Mouse (Mus musculus): Measurements from ENCODE around the gene Myo9b.
A peak's percentile ranks its signal among the peaks of the same experiment; 100 is the strongest.
"Not testable (repeated sequence)": the region's sequence is repeated elsewhere in the genome, so short reads cannot be mapped to it uniquely, and the experiment has no call there.

Myo9b gene

GRCm38 (mm10) chr8:71272286-71273150 lies at the start of gene Myo9b, which contains the start of gene Haus8:
Gene Myo9b, plus strand, starts transcription at chr8:71272714.
Gene Haus8, minus strand, starts transcription at chr8:71272934.
- peak; percentile 88 to 94 for DNase-seq (ENCODE audit: low spot score in 2 of 2)

GRCm38 (mm10) chr8:71224560-71224959 lies 48.0 kb upstream of the Myo9b start:
- DNase-seq (ENCODE audit: low spot score in 2 of 2): no peak

GRCm38 (mm10) chr8:71242757-71243156 lies 29.8 kb upstream of the Myo9b start:
- no peak for DNase-seq (ENCODE audit: low spot score in 2 of 2)

GRCm38 (mm10) chr8:71248203-71248602 lies 24.3 kb upstream of the Myo9b start:
- no peak for DNase-seq (ENCODE audit: low spot score in 2 of 2)

DNA sequence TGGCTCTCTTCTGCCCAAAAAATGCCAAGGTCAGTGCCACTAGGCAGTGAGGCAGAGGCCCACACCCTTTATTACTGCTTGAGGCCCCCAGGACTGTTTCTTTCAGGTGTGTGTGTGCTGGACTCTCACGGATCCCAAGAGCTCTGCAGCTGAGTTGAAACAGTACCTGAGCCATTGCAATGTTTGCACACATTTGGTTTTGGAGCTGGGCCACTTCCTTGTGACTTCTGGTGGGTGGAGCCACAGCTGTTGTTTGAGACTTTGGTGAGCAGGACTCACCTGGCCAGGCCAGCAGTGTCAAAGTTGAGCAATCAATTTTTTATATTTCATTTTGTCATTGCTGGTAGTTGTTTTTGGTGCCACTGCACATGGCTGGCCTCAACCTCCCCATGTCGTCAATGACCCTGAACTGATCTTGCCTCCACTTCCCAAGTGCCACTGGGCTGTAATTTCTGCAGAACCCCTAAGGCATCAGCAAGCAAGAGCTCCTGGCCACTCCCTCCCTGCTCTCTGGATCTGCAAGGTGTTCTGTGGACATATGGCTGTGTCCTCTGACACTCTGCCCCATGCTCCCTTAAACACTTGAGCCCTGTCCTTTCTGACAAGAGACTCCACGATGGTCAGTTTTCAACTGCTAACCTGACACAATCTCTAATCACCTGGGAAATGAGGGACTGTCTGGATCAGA lies 15.8 kb upstream of the Myo9b start:
- no peak for DNase-seq (ENCODE audit: low spot score in 2 of 2)

DNA sequence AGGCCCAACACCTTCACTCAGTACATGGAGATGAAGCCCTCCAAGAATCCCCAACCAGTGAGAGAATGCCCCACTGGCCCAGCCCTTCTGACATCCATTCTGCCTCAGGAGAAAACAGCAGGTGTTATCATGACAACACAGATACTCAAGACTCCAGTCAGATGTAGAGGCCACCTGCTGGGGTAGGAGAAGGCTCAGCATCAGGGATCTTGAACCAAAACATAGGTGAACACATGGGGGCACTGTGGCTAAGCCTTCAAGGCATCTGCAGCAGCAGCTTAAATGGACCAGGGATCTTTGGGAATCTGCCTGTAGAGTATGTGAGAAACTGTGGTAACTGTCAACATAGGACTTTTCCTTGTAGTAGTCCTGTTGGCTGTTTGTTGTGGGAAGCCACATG lies 11.3 kb upstream of the Myo9b start:
- no peak for DNase-seq (ENCODE audit: low spot score in 2 of 2)

- DNase-seq (ENCODE audit: low spot score in 2 of 2): no peak
Measured at GRCm38 (mm10) chr8:71267690-71268089, 4.8 kb upstream of the Myo9b start.

GRCm38 (mm10) chr8:71268286-71268685 lies 4.2 kb upstream of the Myo9b start:
- not testable (repeated sequence) for DNase-seq (ENCODE audit: low spot score in 2 of 2)

DNA sequence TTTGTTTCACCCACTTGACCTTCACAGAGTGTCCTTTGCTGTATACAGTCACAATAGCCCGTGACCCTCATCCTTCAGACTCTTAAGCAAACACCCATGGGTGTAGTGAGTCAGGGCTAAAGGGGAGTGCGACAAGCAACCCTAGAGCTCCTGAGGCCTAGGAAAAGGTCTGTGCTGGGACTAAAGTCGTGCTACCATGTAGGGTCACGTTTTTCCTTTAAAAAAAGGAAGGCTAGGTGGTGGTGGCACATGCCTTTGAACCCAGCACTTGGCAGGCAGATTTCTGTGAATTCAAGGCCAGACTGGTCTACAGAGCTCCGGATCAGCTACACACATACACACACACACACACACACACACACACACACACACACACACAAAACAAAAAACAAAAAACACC lies 884 bp upstream of the Myo9b start:
- DNase-seq (ENCODE audit: low spot score in 2 of 2): no peak

DNA sequence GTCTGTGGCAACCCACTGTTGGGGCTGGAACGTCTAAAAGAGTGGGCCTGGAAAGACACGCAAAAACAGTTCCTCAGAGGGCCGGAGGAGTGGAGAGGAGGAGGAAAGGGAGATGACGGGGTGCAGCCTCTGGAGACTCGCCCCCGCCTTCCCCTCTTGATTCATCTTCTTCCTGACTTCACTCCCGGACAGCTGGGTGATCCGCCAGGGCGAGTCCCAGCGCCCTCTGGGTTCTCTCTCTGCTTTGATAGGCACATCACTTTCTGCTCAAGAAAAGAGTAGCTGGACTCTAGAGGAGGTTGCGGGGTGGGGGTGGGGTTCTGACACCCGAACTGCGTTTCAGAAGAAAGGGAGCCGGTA lies 617 bp downstream of the Myo9b start:
- peak in 1 of 2 experiments; percentile 21 for DNase-seq (ENCODE audit: low spot score in 2 of 2)

GRCm38 (mm10) chr8:71274478-71274877 lies 2.0 kb downstream of the Myo9b start:
- no peak for DNase-seq (ENCODE audit: low spot score in 2 of 2)

- no peak for DNase-seq (ENCODE audit: low spot score in 2 of 2)
Measured at GRCm38 (mm10) chr8:71276166-71276565, 3.7 kb downstream of the Myo9b start.

- DNase-seq (ENCODE audit: low spot score in 2 of 2): not testable (repeated sequence)
Measured at GRCm38 (mm10) chr8:71279409-71279808, 6.9 kb downstream of the Myo9b start.

- DNase-seq (ENCODE audit: low spot score in 2 of 2): not testable (repeated sequence)
Measured at GRCm38 (mm10) chr8:71281731-71282130, 9.2 kb downstream of the Myo9b start.

GRCm38 (mm10) chr8:71282621-71283020 lies 10.1 kb downstream of the Myo9b start:
- DNase-seq (ENCODE audit: low spot score in 2 of 2): no peak

GRCm38 (mm10) chr8:71286223-71286622 lies 13.7 kb downstream of the Myo9b start:
- DNase-seq (ENCODE audit: low spot score in 2 of 2): not testable (repeated sequence)

- no peak for DNase-seq (ENCODE audit: low spot score in 2 of 2)
Measured at GRCm38 (mm10) chr8:71288441-71288949, 16.0 kb downstream of the Myo9b start.

DNA sequence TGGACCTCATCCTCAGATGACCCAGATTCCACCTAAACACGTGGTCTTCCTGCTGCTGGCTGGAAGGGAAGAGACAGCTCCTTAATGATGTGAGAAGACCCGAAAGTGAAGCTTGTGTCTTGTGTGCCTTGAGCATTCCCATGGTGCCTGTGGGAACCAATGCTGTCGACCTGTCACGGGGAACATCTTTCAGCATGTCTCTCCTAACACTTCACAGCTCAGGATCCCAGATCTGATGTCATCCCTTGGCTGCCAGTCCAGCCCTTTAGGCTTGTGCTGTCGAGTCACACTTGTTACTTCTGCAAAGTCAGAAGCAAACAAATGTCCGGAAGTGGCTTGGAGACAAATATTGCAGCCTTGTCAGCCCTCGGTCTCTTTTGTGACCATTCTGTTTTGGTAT lies 16.6 kb downstream of the Myo9b start:
- DNase-seq (ENCODE audit: low spot score in 2 of 2): no peak

- no peak for DNase-seq (ENCODE audit: low spot score in 2 of 2)
Measured at GRCm38 (mm10) chr8:71290211-71290610, 17.7 kb downstream of the Myo9b start.

DNA sequence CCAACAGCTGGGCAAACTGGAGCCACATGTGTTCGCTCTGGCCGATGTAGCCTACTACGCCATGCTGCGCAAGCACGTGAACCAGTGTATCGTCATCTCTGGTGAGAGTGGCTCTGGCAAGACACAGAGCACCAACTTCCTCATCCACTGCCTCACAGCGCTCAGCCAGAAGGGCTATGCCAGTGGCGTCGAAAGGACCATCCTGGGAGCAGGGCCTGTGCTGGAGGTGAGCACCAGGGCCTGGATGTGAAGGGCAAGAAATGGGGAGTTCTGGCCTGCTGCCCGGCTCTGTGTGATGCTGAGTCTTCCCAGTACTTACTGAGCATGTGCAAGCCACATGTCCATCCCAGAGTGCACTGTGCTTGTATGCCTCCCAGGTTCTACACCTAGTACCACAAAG lies 18.4 kb downstream of the Myo9b start:
- no peak for DNase-seq (ENCODE audit: low spot score in 2 of 2)

DNA sequence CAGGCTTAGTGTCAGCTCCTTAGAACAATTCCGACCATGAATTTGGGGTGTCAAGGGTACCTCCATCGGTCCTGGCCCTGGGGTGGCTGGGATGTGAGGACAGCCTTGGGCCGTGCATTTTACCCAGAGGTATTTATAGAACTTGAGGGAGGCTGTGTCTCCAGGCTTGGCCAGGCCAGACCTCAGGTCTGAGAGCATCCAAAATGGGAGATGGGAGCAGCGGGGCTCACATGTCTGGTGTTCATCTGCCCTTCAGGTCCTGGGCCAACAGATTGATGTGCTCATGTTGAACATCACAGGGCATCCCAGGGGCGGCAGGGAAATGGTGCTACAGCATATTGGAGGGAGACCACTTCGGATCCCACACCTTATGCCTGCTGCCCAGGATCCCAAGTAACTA lies 18.8 kb downstream of the Myo9b start:
- DNase-seq (ENCODE audit: low spot score in 2 of 2): no peak

GRCm38 (mm10) chr8:71293930-71294329 lies 21.4 kb downstream of the Myo9b start:
- not testable (repeated sequence) for DNase-seq (ENCODE audit: low spot score in 2 of 2)

- no peak for DNase-seq (ENCODE audit: low spot score in 2 of 2)
Measured at GRCm38 (mm10) chr8:71296188-71296621, 23.7 kb downstream of the Myo9b start.

All from cerebellum, postnatal 4 days (tissue).